Mouse (Mus musculus) ES-Bruce4 (cell line): Measurements from ENCODE around the gene Rhou. TPM values are rescaled to one million over a fixed set of nuclear protein-coding genes. Genes with fewer than 3 reads are reported as not detected.
"Not testable (repeated sequence)": the region's sequence is repeated elsewhere in the genome, so short reads cannot be mapped to it uniquely, and the experiment has no call there.

Experiments used
- H3K27ac ChIP-seq: 2 replicates; pipeline ENCODE4 v1.5.1; 2012; ENCODE audit warnings: low read length, inconsistent platforms; ENCODE audit not compliant: insufficient read depth
- H3K27me3 ChIP-seq: 2 replicates; pipeline ENCODE4 v1.6.1; 2012; ENCODE audit warnings: mild to moderate bottlenecking, low read length, inconsistent platforms; ENCODE audit not compliant: control insufficient read depth, poor library complexity, insufficient read depth, severe bottlenecking
- H3K36me3 ChIP-seq: 2 replicates; pipeline ENCODE4 v1.6.1; 2012; ENCODE audit warnings: inconsistent platforms, mild to moderate bottlenecking, low read length, moderate library complexity; ENCODE audit not compliant: control insufficient read depth, poor library complexity, insufficient read depth, severe bottlenecking
- H3K4me1 ChIP-seq: one replicate; pipeline ENCODE4 v1.8.1; 2011; ENCODE audit warnings: low read length; ENCODE audit not compliant: control insufficient read depth, insufficient read depth
- H3K4me3 ChIP-seq: 2 replicates; pipeline ENCODE4 v1.5.1; 2011; ENCODE audit warnings: low read depth, mild to moderate bottlenecking, low read length
- H3K9ac ChIP-seq: 2 replicates; pipeline ENCODE4 v1.6.1; 2012; ENCODE audit warnings: low read depth, mild to moderate bottlenecking, inconsistent platforms; ENCODE audit not compliant: poor library complexity, severe bottlenecking
- H3K9me3 ChIP-seq: replicated peaks from 2 replicates; pipeline ENCODE4 v1.6.1; 2012; ENCODE audit warnings: mild to moderate bottlenecking, low read length, inconsistent platforms; ENCODE audit not compliant: control insufficient read depth, poor library complexity, insufficient read depth, severe bottlenecking
- CTCF ChIP-seq: IDR thresholded peaks from one replicate; pipeline ENCODE4 v1.8.1; 2011; ENCODE audit warnings: low read depth, low read length
- EP300 ChIP-seq: IDR thresholded peaks from 2 replicates; pipeline ENCODE4 v1.6.1; 2011; ENCODE audit warnings: low read depth, low read length; ENCODE audit not compliant: insufficient read depth
- POLR2A ChIP-seq: IDR thresholded peaks from one replicate; pipeline ENCODE4 v1.8.1; 2011; ENCODE audit warnings: low read length; ENCODE audit not compliant: insufficient read depth
- polyA plus RNA-seq: library from polyadenylated mRNA; stranded (reverse); fragments of >200 nt; gene quantifications from 2 replicates; pipeline ENCODE4 v1.2.4, GENCODE M21; 2011; ENCODE audit warnings: low read depth; ENCODE audit not compliant: missing spikeins, insufficient read depth, insufficient read length

The Rhou gene
- polyA plus RNA-seq, result 60.3 and 60.7 TPM in 2 replicates

GRCm38 (mm10) chr8:123653308-123653993, at the start of gene Rhou:
Gene Rhou (plus strand): TSS chr8:123653929.
- Histone ChIP-seq H3K36me3 (peaks cover 3% of the 10 kb centered on the region; the same call in 1 of the 2 replicates), H3K4me1 (peaks cover 2% of the 10 kb centered on the region), H3K4me3 (peak within 1 kb of the TSS; percentile 81), H3K9me3 (no peaks in the 10 kb centered on the region), H3K9ac (peak within 1 kb of the TSS; percentile 92), H3K27ac (no peak within 1 kb of the TSS), H3K27me3 (no peaks in the 10 kb centered on the region)
- TF ChIP-seq CTCF (peak; percentile 52), EP300 (no peak), POLR2A (peak; percentile 24)

- not testable (repeated sequence) for H3K27me3 ChIP-seq, H3K9ac ChIP-seq, H3K27ac ChIP-seq, H3K4me3 ChIP-seq, H3K4me1 ChIP-seq, H3K9me3 ChIP-seq, H3K36me3 ChIP-seq
Observed at GRCm38 (mm10) chr8:123612652-123613051, 41.1 kb upstream of the Rhou start.

GRCm38 (mm10) chr8:123623523-123623922, 30.2 kb upstream of the Rhou start:
- not testable (repeated sequence) for H3K4me3 ChIP-seq, H3K9me3 ChIP-seq, H3K9ac ChIP-seq, H3K36me3 ChIP-seq, H3K27me3 ChIP-seq, H3K27ac ChIP-seq, H3K4me1 ChIP-seq

- no peak overlapping the region for H3K4me3 ChIP-seq
- H3K9me3 ChIP-seq, result no peaks in the 10 kb centered on the region
- H3K4me1 ChIP-seq, result no peaks in the 10 kb centered on the region
- H3K36me3 ChIP-seq, result no peaks in the 10 kb centered on the region
- H3K27me3 ChIP-seq, result no peaks in the 10 kb centered on the region; the same call in 1 of the 2 replicates
- no peak for TF ChIP-seq EP300
- H3K9ac ChIP-seq, result no peak overlapping the region
- H3K27ac ChIP-seq, result no peak overlapping the region
Observed at GRCm38 (mm10) chr8:123624274-123624673, 29.5 kb upstream of the Rhou start.

GRCm38 (mm10) chr8:123624702-123625101, 29.0 kb upstream of the Rhou start:
- H3K9ac ChIP-seq, result no peak overlapping the region
- TF ChIP-seq EP300 (no peak), CTCF (no peak), POLR2A (no peak)
- no peaks in the 10 kb centered on the region; the same call in 1 of the 2 replicates for H3K27me3 ChIP-seq

GRCm38 (mm10) chr8:123625717-123626116, 28.0 kb upstream of the Rhou start:
- no peaks in the 10 kb centered on the region for H3K36me3 ChIP-seq
- no peak overlapping the region for H3K4me3 ChIP-seq
- H3K27me3 ChIP-seq, result no peaks in the 10 kb centered on the region; the same call in 1 of the 2 replicates
- TF ChIP-seq CTCF, result no peak
- TF ChIP-seq EP300, result no peak
- no peak for TF ChIP-seq POLR2A
- H3K27ac ChIP-seq, result no peak overlapping the region
- no peaks in the 10 kb centered on the region for H3K9me3 ChIP-seq
- H3K4me1 ChIP-seq, result no peaks in the 10 kb centered on the region
- no peak overlapping the region for H3K9ac ChIP-seq

More at GRCm38 (mm10) chr8:123624702-123625101, 29.0 kb upstream of the Rhou start:
- no peaks in the 10 kb centered on the region for H3K4me1 ChIP-seq
- no peaks in the 10 kb centered on the region for H3K9me3 ChIP-seq
- H3K4me3 ChIP-seq, result no peak overlapping the region
- no peaks in the 10 kb centered on the region for H3K36me3 ChIP-seq
- H3K27ac ChIP-seq, result no peak overlapping the region
